Mouse (Mus musculus): Measurements from ENCODE around the gene Tfap2b.

The Tfap2b gene

DNA sequence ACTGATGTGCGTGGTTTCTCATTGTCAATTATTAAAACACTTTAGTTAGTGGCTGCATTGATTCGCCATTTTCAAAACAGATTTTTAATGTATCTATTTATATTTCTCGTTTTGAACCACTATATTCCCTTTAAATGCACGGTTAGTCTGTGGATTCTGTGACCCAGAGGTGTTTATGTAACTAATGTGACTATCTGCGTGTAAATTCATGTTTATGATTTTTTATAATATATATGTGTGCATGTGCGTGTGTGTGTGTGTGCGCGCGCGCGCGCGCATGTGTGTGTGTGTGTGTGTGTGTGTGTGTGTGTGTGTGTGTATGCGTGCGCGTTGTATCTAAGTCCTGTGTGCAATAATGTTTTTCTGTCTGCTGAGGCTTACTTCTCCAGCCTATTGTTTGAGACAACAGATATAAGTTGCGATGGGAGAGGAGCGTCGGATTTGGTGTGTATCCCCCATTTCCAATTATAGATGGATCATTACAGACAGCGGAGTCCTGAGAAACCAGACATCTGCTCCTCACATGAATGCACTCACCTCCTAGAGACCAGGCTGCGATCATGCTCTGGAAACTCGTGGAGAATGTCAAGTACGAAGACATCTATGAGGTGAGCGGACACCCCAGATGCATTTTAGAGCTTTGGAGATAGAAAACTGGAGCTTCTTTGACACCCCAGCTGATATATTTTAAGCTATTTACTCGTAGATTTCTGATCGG lies at the start of gene Tfap2b:
TSS of gene Tfap2b (plus strand) at position 274 of the 718 bp plus-strand sequence.
- DNase-seq (ENCODE audit: low read depth, low spot score), result no peak

DNA sequence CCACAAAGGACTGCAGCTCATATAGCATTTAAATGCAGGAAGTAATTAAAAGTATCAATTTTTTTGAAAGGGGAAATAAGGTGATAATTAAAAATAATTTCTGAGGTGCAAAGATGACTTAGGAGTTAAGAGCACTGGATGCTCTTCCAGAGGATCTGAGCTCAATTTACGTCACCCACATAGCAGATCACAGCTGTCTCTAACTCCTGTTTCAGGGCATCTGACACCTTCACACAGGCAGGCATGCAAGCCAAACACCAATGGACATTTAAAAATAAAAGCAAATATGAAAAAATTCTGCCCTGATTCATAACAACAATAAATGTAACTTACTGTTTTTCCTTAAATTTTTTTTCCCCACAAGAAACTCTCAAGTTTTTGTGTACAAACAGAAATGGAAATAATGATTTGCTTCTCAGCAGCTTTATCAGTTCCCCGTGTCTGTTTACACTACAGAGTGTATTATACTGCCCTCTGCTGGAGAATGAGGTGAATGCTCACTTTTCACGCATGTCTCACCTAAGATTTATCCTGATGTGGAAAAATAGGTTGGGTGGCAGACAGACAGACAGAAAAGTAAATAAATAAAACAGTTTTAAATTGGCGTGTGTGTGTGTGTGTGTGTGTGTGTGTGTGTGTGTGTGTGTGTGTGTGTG lies 29.8 kb upstream of the Tfap2b start:
- DNase-seq (ENCODE audit: low read depth, low spot score), result peak; percentile 18

DNA sequence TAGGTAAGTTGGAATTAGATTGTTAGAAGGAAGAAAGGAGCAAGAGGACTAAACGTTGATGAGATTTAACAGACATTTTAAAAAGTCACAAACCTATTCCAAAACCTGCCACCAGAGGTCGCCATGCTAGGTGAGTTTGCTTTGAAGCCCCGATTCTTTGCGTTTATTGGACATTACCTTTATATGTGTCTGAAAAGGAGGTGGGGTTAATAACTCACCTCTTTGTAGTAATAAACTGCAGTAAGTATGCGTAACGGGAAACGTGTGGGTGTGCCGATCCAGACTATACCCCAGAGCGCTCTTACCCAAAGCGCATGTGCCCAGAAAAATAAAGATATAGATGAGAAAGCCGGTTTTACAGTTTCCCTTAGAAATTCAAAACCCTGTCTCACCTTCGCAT lies 3.1 kb upstream of the Tfap2b start:
- DNase-seq (ENCODE audit: low read depth, low spot score), result no peak

DNA sequence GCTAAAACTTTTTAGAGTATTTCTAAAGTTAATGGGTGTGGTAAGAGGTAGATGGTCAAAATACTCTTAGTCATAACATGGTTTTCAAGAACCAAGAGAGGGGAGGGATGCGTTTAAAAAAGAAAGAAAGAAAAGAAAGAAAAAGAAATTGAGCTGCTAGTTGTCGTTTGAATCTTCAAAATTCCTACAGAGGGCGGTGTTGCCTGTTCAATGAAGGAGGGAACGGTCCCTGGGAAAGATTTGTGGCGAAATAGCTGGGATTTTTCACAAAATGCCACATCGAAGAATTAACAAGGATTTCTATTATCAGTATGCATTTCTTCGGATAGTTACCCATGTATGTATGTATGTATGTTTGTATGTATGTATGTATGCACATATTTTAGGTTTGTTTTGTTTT lies 2.5 kb upstream of the Tfap2b start:
- no peak for DNase-seq (ENCODE audit: low read depth, low spot score)

DNA sequence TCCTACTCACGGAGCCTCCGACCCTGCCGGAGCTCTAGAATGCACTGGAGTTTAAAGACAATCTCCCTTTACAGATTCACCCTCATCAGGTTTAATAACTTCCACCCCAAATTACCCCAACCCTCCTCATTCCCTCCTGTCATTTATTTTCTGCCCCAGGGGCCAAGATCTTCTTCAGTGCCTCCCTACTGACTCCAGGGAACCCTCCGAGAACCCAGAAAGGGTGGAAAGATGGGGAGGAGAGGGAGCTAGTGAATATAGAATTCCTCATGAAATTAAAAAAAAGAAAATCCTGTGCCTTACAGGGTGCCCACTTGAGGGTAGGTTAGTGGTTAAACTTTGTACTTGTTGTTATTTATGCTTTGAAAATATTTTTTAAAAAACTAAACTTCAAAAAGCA lies 1.1 kb upstream of the Tfap2b start:
- no peak for DNase-seq (ENCODE audit: low read depth, low spot score)

DNA sequence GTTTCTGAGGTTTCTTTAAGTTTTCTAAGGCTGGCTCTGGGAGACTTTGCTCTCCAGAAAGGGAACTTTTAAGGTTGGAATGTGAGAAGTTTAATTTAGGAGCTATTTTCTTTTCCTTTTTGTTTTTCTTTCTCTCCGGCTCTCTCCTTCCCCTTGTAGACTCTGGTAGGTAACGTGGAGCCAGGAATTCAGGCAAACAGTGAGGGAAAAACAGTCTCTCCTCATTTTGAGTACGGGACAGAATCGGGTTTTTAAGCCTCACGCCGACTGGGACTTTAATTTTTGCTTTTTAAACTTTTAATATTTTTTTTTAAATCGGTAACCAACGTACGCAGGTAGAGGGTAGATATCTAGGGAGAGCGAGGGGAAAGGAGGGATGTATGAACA lies 638 bp downstream of the Tfap2b start:
- no peak for DNase-seq (ENCODE audit: low read depth, low spot score)

DNA sequence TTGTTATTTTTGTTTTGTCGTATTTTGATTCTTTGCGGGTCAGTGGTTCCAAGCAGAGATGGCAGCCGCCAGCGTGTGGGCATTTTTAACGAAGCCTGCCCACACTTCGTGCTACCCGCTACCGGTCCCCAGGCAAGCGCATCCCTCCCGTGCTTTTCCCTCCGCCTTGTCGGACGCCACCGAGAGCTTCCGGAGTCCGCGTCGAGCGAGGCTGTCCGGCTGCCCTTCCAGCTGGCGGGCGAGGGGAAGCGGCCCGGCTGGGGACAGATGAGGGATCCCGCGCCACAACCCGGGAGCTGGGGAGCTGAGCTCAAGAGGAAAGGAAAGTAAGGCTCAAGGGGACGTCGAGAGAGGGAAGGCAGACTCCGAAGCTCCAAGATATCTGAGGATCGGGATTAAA lies 1.1 kb downstream of the Tfap2b start:
- no peak for DNase-seq (ENCODE audit: low read depth, low spot score)

DNA sequence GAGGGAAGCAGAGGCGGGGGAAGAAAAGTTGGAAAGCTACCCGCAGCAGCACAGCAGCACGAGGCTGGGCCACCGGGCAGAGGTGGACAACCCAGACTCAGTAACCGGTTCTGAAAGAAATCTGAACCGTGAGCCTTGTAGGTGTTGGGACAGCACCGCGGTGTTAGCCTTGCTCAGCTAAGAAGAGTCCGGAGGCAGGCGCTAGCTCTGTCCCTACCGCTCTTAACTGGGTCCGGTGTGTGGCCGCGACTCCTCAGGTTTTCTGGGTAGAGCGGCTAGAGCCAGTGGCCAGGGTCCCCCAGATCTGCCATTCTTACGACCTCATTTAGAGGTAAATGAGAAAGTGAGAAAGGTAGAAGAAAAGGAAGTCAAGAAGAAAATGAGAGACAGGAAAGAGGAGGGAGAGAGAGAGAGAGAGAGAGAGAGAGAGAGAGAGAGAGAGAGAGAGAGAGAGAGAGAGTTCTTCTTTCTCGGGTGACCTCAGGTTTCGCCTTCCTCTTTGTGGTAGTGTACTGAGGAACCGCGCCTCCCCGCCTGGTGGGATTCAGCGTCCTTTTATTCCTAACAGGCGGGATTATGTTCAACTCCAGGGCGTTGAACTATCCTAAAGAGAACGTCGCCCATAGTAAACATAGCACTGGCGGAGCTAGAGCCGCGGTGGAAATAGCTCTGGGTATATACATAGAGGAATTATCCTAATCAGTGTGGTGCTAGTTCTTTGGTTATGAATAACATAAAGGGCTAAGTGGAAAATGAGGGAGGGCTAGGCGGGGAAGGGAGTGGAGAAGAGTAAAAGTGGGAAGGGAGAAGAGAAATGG lies 1.7 kb downstream of the Tfap2b start:
- DNase-seq (ENCODE audit: low read depth, low spot score), result no peak

DNA sequence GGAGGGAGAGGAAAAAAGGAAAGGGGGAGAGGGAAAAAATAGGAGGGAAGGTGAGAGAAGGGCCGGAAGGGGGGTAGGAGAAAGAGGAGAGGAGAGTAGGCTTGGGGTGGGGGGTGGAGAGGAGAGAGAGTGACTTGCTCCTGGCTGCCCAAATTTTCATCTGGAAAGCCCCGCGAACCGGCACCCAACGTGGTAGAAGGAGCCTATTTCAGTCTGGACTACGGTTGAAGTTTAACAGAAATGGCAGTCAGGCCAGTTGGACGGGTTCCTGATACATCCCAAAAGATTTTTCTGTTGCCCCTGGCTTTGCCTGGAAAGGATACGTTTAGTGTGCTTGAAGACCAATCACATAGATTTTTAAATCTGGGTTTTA lies 2.3 kb downstream of the Tfap2b start:
- DNase-seq (ENCODE audit: low read depth, low spot score), result no peak

DNA sequence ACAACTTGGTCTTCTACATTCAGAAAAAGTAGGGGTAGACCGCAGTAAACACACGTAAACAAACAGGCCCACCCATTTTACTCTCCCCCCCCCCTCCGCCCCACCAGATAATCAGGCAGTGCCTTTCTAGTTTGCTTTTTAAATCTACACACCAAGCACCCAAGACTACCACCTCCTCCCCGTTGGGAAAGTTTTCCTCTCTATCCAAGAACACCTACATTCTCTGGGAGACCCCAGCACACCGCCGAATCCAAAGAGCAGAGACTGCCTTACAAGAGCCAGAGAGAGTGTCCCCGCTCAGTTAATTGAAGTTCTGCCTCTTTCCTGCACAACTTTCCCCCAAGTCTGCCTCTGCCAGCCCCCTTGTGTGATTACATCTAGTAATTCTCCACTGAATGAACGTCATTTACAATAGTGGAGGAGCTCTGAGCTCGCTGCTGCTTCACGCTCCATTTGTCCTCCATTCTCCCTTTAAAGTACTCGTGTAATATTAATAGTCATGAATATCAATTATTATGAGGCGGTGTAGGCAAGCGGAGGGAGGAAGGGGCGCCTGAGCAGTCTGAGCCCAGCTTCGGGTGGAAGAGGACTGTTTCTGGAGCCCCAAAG lies 2.9 kb downstream of the Tfap2b start:
- DNase-seq (ENCODE audit: low read depth, low spot score), result no peak

DNA sequence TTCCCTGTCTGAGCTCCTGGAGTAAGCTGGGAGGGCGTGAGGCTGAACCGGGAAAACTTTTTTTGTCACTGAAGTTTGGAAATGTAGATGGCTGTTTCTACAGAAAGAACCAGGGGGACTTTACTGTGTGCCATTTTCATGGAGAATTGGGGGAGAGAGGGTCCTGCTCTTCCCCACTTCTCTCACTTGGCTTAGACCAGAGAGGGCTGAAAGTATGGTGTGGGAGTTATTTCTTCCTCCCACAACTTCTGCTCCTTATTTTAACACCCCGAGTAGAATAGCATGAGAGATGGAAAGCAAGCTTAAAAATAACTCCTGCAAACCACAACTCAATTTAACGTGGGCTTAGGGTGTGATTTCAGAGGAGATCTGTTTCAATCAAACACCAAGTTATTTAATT lies 4.0 kb downstream of the Tfap2b start:
- no peak for DNase-seq (ENCODE audit: low read depth, low spot score)

DNA sequence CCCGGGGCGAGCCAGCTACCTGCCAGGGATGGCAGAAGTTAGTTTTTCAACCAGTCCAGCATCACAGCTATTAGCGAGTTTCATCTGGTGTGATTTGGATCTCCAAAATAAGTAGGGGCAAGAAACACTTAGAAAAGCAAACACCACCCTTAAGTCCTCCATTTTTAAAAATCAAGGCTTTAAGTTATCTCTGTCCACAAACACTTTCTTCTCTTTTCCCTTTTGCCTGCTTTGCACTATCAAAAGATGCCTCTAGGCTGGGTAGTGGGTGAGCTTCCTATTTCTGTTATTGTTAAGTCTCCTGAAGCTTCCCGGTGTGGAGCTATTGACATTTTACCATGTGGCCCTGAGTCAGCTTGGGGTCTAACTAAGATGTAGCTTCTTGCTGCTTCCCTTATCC lies 4.5 kb downstream of the Tfap2b start:
- DNase-seq (ENCODE audit: low read depth, low spot score), result no peak

DNA sequence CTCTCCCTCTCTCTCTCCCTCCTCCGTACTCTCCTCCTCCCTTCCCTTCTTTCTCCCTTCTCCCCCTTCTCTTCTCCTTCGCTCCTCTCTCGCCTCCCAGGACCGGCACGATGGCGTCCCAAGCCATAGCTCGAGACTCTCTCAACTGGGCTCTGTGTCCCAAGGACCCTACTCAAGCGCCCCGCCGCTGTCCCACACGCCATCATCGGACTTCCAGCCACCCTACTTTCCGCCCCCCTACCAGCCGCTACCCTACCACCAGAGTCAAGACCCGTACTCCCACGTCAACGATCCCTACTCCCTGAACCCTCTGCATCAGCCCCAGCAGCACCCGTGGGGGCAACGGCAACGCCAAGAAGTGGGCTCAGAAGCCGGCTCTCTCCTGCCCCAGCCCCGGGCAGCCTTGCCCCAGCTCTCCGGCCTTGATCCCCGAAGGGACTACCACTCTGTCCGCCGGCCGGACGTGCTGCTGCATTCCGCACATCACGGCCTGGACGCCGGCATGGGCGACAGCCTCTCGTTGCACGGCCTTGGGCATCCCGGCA lies 5.2 kb downstream of the Tfap2b start:
- no peak for DNase-seq (ENCODE audit: low read depth, low spot score)

DNA sequence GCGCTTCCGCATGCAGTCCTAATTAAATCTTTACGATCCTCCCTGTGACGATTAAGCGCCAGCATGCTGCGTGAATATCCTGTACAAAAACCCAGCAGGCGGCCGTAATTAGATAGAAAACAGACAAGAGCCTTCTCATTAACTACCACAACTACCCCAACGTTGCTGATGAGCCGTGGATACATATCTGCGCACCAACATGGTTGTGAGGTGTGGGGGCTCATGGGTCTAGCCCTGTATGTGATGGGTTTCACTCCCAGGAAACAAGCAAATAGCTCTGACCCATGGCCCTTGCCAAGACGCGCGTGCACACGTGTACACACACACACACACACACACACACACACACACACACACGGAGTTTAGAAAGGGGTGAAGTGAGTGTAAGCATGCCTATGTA lies 8.7 kb downstream of the Tfap2b start:
- DNase-seq (ENCODE audit: low read depth, low spot score), result no peak

DNA sequence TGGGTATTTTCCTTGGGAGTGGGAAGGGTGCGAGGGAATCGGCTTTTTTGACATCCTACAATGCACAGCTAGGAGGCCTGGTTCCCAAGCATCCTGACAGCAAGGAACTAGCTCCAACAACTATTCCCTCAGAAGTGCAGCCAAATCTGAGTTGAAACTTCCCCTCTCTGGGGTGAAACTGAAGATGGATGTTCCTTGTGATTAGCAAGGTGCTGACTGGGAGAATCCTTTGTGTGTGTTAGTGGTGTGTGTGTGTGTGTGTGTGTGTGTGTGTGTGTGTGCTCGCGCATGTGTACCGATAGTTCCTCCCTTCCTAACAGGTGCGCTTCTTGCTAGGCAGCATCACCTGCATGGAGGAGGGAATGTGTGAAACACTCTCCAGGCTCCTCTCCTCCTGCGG lies 9.5 kb downstream of the Tfap2b start:
- DNase-seq (ENCODE audit: low read depth, low spot score), result no peak

DNA sequence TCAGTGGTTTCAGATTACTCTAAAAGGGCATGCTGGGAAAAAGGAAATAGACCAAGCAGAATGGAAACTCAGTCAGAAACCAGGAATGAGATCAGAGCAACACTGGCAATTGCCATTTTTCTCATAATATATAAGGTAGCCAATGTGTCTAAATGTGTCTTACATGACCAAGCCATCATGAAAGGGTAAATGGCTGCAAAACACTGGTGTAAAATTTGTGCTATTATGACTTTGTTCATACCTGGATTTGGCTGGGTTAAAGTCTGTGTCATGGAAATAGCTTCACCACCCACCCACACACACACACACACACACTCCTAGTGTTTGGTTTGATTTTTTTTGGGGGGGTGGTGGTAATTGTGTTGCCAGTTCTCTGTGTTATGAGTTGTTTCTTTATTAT lies 10.7 kb downstream of the Tfap2b start:
- DNase-seq (ENCODE audit: low read depth, low spot score), result no peak

DNA sequence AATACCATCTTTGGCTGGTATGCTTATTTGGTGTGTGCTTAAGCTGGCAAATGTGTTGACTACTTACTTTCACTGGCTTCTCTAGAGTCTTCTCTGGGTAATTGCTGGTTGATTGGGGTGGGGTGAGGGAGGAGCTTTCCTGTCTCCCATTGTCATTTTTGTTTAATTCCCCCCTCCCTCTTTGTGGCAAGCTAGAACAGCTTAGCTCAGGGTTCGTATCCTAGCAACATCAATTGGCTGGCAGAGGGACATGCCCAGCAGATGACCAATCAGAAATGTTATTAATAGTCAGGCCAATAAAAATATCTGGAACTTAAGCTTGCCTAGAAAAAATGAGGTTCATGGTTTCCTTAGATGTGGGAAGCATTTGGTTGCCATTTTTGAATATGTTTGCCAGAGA lies 11.8 kb downstream of the Tfap2b start:
- DNase-seq (ENCODE audit: low read depth, low spot score), result no peak

DNA sequence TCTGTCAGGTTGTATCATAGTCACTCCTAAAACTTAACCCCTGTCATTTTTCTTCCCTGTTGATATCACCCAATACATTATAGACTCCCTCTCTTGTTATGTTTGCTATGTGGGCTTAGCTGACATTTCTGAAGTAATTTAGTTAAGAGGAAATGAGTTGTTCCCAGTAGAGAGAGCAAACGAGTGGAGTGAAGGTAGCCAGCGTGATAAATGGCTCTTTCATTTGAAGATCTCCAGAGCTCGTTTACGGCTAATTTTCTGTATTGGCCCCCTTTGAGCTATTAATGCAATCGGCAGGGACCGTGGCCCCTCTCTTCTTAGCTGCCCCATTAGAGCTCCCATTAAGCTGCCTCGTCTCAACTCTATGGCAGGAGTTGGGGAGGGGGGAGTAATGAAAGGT lies 12.9 kb downstream of the Tfap2b start:
- DNase-seq (ENCODE audit: low read depth, low spot score), result no peak

DNA sequence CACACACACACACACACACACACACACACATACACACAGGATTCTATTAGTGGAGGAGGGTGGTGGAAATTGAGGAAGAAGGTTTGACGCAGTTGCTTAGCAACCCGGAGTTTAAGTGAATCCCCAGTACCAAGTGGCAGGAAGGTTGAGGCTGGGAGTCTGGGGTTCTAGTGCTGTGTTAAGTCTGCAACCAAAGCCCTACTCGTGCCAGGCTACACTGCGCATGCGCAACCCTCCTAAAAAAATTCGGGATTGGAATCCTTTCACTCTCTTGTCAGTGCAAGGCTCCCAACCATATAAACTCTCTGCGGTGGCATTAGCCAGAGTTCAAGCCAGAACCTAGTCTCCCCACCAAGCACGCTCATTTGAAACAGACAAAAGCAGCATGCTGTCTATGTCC lies 18.0 kb downstream of the Tfap2b start:
- DNase-seq (ENCODE audit: low read depth, low spot score), result no peak

DNA sequence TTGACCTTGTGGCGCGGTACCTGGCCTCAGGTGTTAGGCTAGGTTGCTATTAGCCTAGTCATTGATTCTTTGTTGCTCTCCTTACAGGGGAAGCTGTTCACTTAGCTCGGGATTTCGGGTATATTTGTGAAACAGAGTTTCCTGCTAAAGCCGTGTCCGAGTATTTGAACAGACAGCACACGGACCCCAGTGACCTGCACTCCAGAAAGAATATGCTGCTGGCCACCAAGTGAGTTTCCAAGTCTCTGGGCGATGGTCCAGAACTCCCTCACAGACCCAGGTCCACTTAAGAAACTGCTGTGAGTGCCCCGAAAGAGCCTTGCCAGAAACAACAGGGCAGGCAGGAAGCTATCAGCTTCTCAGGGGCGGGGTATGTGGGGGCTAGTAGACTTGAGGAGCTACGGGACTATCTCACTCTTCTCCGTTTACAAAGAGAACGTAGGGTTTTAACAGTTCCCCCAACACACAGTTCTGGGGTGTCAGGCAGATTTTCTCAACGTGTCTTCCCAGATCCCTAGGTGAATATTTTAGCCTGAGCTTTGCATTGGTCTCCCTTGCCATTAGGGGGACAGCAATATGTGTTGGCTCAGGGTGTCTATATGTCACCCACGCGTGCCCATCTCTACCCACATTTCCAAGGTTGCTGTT lies 22.3 kb downstream of the Tfap2b start:
- no peak for DNase-seq (ENCODE audit: low read depth, low spot score)

DNA sequence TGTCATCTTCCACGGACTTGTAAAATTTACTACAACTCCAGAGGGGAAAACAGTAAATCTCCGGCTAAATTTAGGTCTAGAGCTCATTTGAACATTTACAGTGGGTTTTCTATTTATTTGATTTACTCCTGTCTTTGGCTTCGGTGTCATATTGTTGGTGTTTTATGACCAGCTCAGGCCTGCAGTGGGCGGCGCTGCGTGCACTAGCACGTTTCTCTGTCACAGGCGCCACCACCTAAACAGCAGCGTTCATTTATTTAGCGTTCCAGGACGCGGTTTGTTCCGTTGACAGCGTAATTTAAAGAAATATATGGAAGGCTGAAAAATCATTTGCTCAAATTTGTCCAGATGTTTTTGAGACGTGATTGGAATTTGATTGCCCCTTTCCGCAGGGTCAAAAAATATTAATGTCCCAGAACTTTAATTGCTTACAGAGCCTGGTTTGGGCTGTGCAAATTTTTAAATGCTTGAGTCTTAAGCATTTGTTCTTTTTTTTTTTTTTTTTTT lies 22.9 kb downstream of the Tfap2b start:
- no peak for DNase-seq (ENCODE audit: low read depth, low spot score)
